Mouse (Mus musculus) liver, adult 2 months (tissue): ENCODE results near the gene Rccd1. TPM values are rescaled to one million over a fixed set of nuclear protein-coding genes. Genes with fewer than 3 reads are reported as not detected.

ENCODE experiments used
- DNase-seq: peaks from one replicate; pipeline ENCODE4 v3.0.0-alpha.2; 2011; ENCODE audit warnings: low read depth, low spot score; ENCODE audit errors: extremely low read depth
- H3K27ac ChIP-seq: fragments of 200-500 bp; replicated peaks from 2 replicates; pipeline ENCODE4 v1.5.1; 2012; ENCODE audit warnings: low read depth, mild to moderate bottlenecking, control low read depth, inconsistent platforms, low read length; ENCODE audit not compliant: insufficient read depth
- H3K27me3 ChIP-seq: fragments of 200-500 bp; 2 replicates; pipeline ENCODE4 v1.6.1; 2012; ENCODE audit warnings: mild to moderate bottlenecking, moderate library complexity, low read length, inconsistent platforms; ENCODE audit not compliant: control insufficient read depth, insufficient read depth
- H3K36me3 ChIP-seq: fragments of 200-500 bp; 2 replicates; pipeline ENCODE4 v1.6.1; 2012; ENCODE audit warnings: low read length, inconsistent platforms; ENCODE audit not compliant: control insufficient read depth, insufficient read depth
- H3K4me1 ChIP-seq: fragments of 200-500 bp; 2 replicates; pipeline ENCODE4 v1.6.1; 2011; ENCODE audit warnings: low read length; ENCODE audit not compliant: control insufficient read depth, insufficient read depth
- H3K4me3 ChIP-seq: fragments of 200-500 bp; 2 replicates; pipeline ENCODE4 v1.5.1; 2011; ENCODE audit warnings: low read depth, mild to moderate bottlenecking, control low read depth, low read length, moderate library complexity; ENCODE audit not compliant: insufficient read depth
- H3K79me2 ChIP-seq: fragments of 200-500 bp; 2 replicates; pipeline ENCODE4 v1.6.1; 2012; ENCODE audit warnings: inconsistent platforms, mild to moderate bottlenecking, low read length, moderate library complexity; ENCODE audit not compliant: control insufficient read depth, insufficient read depth
- H3K9ac ChIP-seq: fragments of 200-500 bp; 2 replicates; pipeline ENCODE4 v1.6.1; 2012; ENCODE audit warnings: low read depth, mild to moderate bottlenecking, control low read depth, inconsistent platforms, low read length
- CTCF ChIP-seq: fragments of 200-500 bp; IDR thresholded peaks from 2 replicates; pipeline ENCODE4 v1.5.1; 2011; ENCODE audit warnings: low read depth, low read length, control low read depth
- POLR2A ChIP-seq: fragments of 200-500 bp; IDR thresholded peaks from 2 replicates; pipeline ENCODE4 v1.6.1; 2011; ENCODE audit warnings: low read length, control low read depth; ENCODE audit not compliant: insufficient read depth; ENCODE audit errors: extremely low read depth
- WGBS: fragments of 180-500 bp; shearing (Covaris S2); methylation state at CpG from one replicate; pipeline ENCODE4 v1.1.7; 2018; 5-methylcytosine and 5-hydroxymethylcytosine counted together
- polyA plus RNA-seq: library from polyadenylated mRNA; depleted of rRNA; stranded (reverse); fragments of >200 nt; gene quantifications from 2 replicates; pipeline ENCODE4 v1.2.3, GENCODE M21; 2012; rRNA removed
- total RNA-seq: library from RNA; depleted of rRNA; stranded (reverse); fragments of >200 nt; gene quantifications from 2 replicates; pipeline ENCODE4 v1.2.3, GENCODE M21; 2014; rRNA removed

The Rccd1 gene
- total RNA-seq: 1.2 and 1.5 TPM in 2 replicates
- 2.9 and 3.8 TPM in 2 replicates for polyA plus RNA-seq

DNA sequence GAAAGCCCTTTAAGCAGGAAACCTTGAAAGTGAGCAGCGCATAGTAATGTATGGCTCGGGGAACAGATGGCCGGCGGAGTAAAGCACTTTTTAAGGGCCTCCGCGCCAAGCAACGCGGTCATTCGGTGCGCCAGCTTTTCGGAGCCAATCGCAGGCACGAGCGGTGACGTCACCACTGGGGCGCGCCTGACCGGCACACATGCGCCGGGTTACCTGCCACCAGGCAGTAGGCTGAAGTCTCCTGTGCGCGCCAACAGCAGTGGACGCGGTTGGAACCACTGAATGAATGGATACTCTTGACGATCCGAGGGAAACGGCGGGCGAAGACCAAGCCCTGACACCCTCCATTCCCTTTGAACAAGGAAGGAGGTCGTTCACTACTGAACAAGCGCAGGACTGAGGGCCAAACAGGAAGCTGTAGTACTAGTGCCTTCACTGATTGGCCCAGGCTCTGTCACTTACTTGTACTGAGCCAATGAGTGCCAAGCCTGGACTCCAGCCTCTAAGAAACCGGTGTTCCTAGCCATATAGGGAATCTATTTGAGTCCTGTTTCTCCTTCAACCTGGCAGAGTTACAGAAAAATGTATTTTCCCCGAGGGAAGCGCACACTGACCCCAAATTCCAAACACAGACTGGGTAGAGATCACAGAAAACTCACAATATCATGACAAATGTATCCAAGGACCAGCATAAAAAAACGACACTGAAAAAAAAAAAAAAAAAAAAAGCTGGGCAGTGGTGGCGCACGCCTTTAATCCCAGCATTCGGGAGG lies at the start of gene Rccd1:
Gene Rccd1, minus strand, starts transcription at position 412 of the 773 bp plus-strand sequence.
- H3K36me3 ChIP-seq: peaks cover 2% of the 10 kb centered on the region
- peak; percentile 97 for DNase-seq
- H3K79me2 ChIP-seq: no peaks in the 10 kb centered on the region
- no peaks in the 10 kb centered on the region for H3K27me3 ChIP-seq
- H3K4me1 ChIP-seq: peaks cover 2% of the 10 kb centered on the region; the same call in 1 of the 2 replicates
- peak within 1 kb of the TSS; percentile 90 for H3K27ac ChIP-seq
- 1% methylated on average over 38 of the region's 38 CpGs for WGBS
- H3K4me3 ChIP-seq: peak within 1 kb of the TSS; percentile 80
- TF ChIP-seq POLR2A (peak; percentile 43; the same call in 1 of the 2 replicates), CTCF (no peak)
- H3K9ac ChIP-seq: peak within 1 kb of the TSS; percentile 89

DNA sequence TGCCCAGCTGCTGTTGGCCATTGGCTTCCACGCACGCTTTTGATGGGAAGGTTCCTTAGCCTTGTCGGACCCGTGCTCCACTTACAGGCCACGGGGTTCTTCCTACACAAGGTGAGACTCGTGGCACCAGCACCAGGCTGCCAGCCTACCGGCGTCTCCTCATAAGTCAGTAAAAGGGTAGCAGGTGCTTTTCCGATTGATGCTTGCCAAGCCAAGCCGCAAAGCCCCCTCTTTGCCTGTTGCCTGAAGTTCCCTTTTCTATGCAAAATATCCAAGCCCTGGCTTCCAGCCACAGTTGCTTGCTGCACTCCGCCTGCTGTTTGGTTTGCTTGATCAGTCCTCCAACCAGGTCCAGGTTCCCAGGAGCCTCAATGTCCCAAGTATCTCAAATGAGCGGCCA lies 49.6 kb upstream of the Rccd1 start:
- Histone ChIP-seq H3K79me2 (no peaks in the 10 kb centered on the region), H3K4me3 (no peak overlapping the region), H3K27me3 (no peaks in the 10 kb centered on the region), H3K9ac (no peak overlapping the region), H3K36me3 (no peaks in the 10 kb centered on the region; the same call in 1 of the 2 replicates), H3K27ac (no peak overlapping the region), H3K4me1 (peaks cover 6% of the 10 kb centered on the region)
- WGBS: 92% methylated on average over 12 of the region's 12 CpGs
- no peak for TF ChIP-seq CTCF
- no peak for TF ChIP-seq POLR2A
- DNase-seq: no peak

DNA sequence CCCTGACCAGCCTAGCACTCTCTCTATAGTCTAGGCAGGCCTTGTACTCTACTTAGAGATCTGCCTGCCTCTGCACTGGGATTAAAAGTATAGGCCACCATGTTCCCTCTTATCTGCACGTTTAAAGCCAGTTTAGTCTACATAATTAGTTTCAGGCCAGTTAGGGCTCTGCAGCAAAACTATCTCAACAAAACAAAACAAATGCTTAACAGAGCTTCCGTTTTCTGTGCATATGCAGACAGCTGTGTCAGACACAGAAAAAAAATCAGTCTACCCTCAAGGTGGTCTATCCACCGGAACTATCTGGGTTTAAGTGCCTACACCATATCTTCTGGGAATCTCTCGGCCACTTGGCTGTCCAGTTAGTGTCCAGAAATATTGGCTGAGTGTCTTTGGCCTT lies 49.1 kb upstream of the Rccd1 start:
- no peak overlapping the region for H3K27ac ChIP-seq
- no peak for TF ChIP-seq CTCF
- no peak for TF ChIP-seq POLR2A
- H3K27me3 ChIP-seq: no peaks in the 10 kb centered on the region
- no peak overlapping the region for H3K9ac ChIP-seq
- H3K4me1 ChIP-seq: peaks cover 6% of the 10 kb centered on the region
- H3K36me3 ChIP-seq: no peaks in the 10 kb centered on the region
- no peak for DNase-seq
- no peak overlapping the region for H3K4me3 ChIP-seq
- no peaks in the 10 kb centered on the region for H3K79me2 ChIP-seq
- WGBS: 81% methylated on average over 4 of the region's 4 CpGs

DNA sequence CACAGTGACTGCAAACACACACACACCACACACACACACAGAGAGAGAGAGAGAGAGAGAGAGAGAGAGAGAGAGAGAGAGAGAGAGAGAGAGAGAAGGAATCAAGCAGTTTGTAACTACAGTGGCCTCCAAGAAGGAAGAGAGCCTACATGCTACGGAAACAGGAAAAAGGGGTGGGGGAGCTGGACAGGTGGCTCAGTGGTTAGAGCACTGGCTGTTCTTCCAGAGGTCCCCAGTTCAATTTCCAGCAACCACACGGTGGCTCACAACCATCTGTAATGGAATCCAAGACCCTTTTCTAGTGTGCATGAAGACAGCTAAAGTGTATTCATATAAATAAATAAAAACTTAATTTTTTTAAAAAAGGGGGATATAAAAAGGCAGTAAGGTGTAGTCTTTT lies 48.4 kb upstream of the Rccd1 start:
- H3K4me1 ChIP-seq: peaks cover 6% of the 10 kb centered on the region
- no peak overlapping the region for H3K9ac ChIP-seq
- WGBS: 63% methylated on average over 2 of the region's 2 CpGs
- no peaks in the 10 kb centered on the region for H3K36me3 ChIP-seq
- no peak for DNase-seq
- no peak for TF ChIP-seq CTCF
- no peak for TF ChIP-seq POLR2A
- H3K4me3 ChIP-seq: no peak overlapping the region
- no peaks in the 10 kb centered on the region for H3K27me3 ChIP-seq
- H3K79me2 ChIP-seq: no peaks in the 10 kb centered on the region
- no peak overlapping the region for H3K27ac ChIP-seq

DNA sequence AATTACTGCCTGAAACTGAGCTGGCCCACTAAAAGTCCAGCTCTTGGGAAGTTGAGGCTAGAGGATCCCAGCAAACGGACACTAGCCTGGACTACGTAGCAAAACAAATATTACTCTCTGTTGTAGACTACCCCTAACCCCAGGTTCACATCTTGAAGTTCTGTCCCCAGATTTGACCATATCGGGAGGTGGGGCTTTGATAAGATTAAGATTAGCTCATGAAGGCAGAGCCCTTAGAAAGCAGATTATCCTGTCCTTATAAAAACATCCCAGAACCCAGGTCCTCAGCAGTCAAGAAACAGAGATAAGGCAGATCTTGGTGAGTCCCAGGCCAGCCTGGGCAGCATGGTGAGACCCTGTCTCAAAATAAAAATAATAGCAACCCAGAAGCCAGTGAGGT lies 47.9 kb upstream of the Rccd1 start:
- Histone ChIP-seq H3K36me3 (no peaks in the 10 kb centered on the region), H3K9ac (no peak overlapping the region), H3K4me3 (no peak overlapping the region), H3K4me1 (peaks cover 6% of the 10 kb centered on the region), H3K27me3 (no peaks in the 10 kb centered on the region), H3K27ac (no peak overlapping the region), H3K79me2 (no peaks in the 10 kb centered on the region)
- no peak for DNase-seq
- 91% methylated on average over 3 of the region's 3 CpGs for WGBS
- TF ChIP-seq POLR2A (no peak), CTCF (no peak)

DNA sequence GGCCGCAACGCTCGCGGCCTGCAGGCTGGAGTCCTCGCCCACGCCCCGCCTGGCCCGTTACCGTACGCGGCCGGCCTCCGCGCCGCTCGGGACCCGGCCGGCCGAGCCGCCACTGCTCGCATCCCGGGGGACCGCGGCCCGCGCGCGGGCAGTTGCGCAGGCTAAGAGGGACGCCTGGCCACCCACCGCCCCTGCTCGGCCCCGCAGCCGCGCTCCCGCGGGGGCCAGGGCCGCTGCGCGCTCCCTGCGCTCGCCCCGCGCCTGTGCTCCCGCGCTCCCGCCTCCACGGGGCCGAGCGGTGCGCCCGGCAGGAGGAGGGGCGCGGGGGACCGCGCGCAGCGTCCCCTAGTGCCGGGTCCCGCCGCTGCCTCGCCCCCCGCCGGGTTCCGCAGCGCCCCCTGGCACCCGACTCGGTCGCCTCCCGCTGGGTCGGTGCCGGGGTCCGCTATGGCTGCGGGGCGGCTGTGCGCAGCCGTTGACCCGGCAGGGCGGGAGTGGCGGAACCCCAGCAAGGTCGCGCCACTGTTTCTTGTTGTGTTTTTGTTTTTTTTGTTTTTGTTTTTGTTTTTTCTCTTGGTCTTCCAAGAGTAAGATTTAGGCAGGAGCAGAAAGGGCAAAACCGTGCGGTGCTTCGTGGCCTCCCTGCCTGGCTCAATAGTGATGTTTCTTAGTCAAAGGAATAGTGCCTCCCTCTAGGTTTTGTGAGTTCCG lies 46.9 kb upstream of the Rccd1 start, which contains the start of gene Man2a2:
Gene Man2a2, minus strand, starts transcription at position 335 of the 711 bp plus-strand sequence.
- peak within 1 kb of the TSS; percentile 61 for H3K4me3 ChIP-seq
- H3K79me2 ChIP-seq: no peaks in the 10 kb centered on the region
- DNase-seq: no peak
- H3K9ac ChIP-seq: peak within 1 kb of the TSS; percentile 69
- no peaks in the 10 kb centered on the region for H3K27me3 ChIP-seq
- H3K36me3 ChIP-seq: peaks cover 4% of the 10 kb centered on the region; the same call in 1 of the 2 replicates
- peaks cover 6% of the 10 kb centered on the region for H3K4me1 ChIP-seq
- TF ChIP-seq POLR2A: no peak
- peak; percentile 68 for TF ChIP-seq CTCF
- peak within 1 kb of the TSS; percentile 35 for H3K27ac ChIP-seq
- 1% methylated on average over 82 of the region's 86 CpGs for WGBS
